ENCODE assay signal across 9 mouse cellular contexts in genomic region chr2:60810617-60811016, GRCm38 (mm10).
DNase-seq lines count a peak whose midpoint lies in the region; ATAC-seq and TF ChIP-seq lines count a peak whose summit lies in the region.
"Had no signal": no experiment of that assay in that cellular context is flagged by ENCODE, and none has a peak within 500 bp of the region (broad histone marks: within the 10 kb centered on the region; RNA-seq: fewer than 3 reads in every experiment).

No protein-coding gene starts in this region.

- no peak for ATAC-seq in midbrain, postnatal 0 days (ENCODE audit: low FRiP score)
- ATAC-seq in midbrain, embryonic 11.5 days (ENCODE audit: low FRiP score) = no peak
- ATAC-seq in common myeloid progenitor, adult 5-6 weeks (replicated peaks; ENCODE audit: low read depth, poor library complexity, severe bottlenecking) = peak; percentile 97
- 0 out of 2 replicates have a peak, but pooled peaks have one; percentile 44 for ATAC-seq in liver, embryonic 12.5 days
- no peak for ATAC-seq in midbrain, embryonic 15.5 days (replicated peaks)

- H3K9me3 ChIP-seq in midbrain, postnatal 0 days (ENCODE audit: low read length) = no peaks in the 10 kb centered on the region
- H3K9me3 ChIP-seq in midbrain, embryonic 11.5 days (ENCODE audit: control insufficient read depth, low read length) = no peaks in the 10 kb centered on the region
- no peaks in the 10 kb centered on the region for H3K9me3 ChIP-seq in liver, embryonic 12.5 days (replicated peaks)
- H3K9me3 ChIP-seq in midbrain, embryonic 15.5 days = no peaks in the 10 kb centered on the region
- H3K9me3 ChIP-seq: neural tube, embryonic 12.5 days had no signal

- H3K4me2 ChIP-seq in midbrain, postnatal 0 days (ENCODE audit: low read depth, low read length, poor library complexity, severe bottlenecking) = no peak overlapping the region
- no peak overlapping the region for H3K4me2 ChIP-seq in midbrain, embryonic 11.5 days
- no peak overlapping the region for H3K4me2 ChIP-seq in liver, embryonic 12.5 days
- H3K4me2 ChIP-seq in midbrain, embryonic 15.5 days = no peak overlapping the region
- H3K4me2 ChIP-seq: neural tube, embryonic 12.5 days had no signal

- no peaks in the 10 kb centered on the region for H3K36me3 ChIP-seq in midbrain, postnatal 0 days (ENCODE audit: insufficient read depth, low read length)
- H3K36me3 ChIP-seq in midbrain, embryonic 11.5 days (ENCODE audit: control insufficient read depth, insufficient read depth, low read length) = no peaks in the 10 kb centered on the region
- H3K36me3 ChIP-seq in liver, embryonic 12.5 days = 0 out of 2 replicates have a peak, but pooled peaks cover 4% of the 10 kb centered on the region
- H3K36me3 ChIP-seq in midbrain, embryonic 15.5 days (replicated peaks) = no peaks in the 10 kb centered on the region
- H3K36me3 ChIP-seq: neural tube, embryonic 12.5 days had no signal

- no peaks in the 10 kb centered on the region for H3K27me3 ChIP-seq in midbrain, postnatal 0 days (ENCODE audit: insufficient read depth, low read length)
- H3K27me3 ChIP-seq in midbrain, embryonic 11.5 days (ENCODE audit: control insufficient read depth, insufficient read depth, low read length) = no peaks in the 10 kb centered on the region; the same call in 1 of the 2 replicates
- no peaks in the 10 kb centered on the region for H3K27me3 ChIP-seq in liver, embryonic 12.5 days (replicated peaks)
- H3K27me3 ChIP-seq in midbrain, embryonic 15.5 days (replicated peaks) = peaks cover 7% of the 10 kb centered on the region; the same call in 1 of the 2 replicates
- H3K27me3 ChIP-seq: neural tube, embryonic 12.5 days had no signal

- no peak overlapping the region for H3K27ac ChIP-seq in midbrain, postnatal 0 days (ENCODE audit: low read depth, low read length)
- no peak overlapping the region for H3K27ac ChIP-seq in midbrain, embryonic 11.5 days (ENCODE audit: low read depth, low read length)
- H3K27ac ChIP-seq in liver, embryonic 12.5 days = peak overlapping the region; percentile 47; the same call in 1 of the 2 replicates
- H3K27ac ChIP-seq in midbrain, embryonic 15.5 days = no peak overlapping the region
- H3K27ac ChIP-seq: neural tube, embryonic 12.5 days had no signal

- DNase-seq in midbrain, postnatal 0 days (ENCODE audit: low spot score) = no peak
- DNase-seq in midbrain, embryonic 11.5 days (ENCODE audit: low spot score, missing footprints) = no peak
- DNase-seq in heart, postnatal 4 days = peak; percentile 69
- DNase-seq in spleen, postnatal 36 days (ENCODE audit: low spot score in 2 of 2) = peak; percentile 63 to 65
- no peak for DNase-seq in left cerebral cortex, postnatal 36 days (ENCODE audit: low spot score in 2 of 2)

- no peak overlapping the region for H3K9ac ChIP-seq in midbrain, postnatal 0 days (replicated peaks; ENCODE audit: low read length, poor library complexity, severe bottlenecking)
- no peak overlapping the region for H3K9ac ChIP-seq in midbrain, embryonic 11.5 days (ENCODE audit: low read length)
- no peak overlapping the region for H3K9ac ChIP-seq in liver, embryonic 12.5 days
- H3K9ac ChIP-seq in midbrain, embryonic 15.5 days = no peak overlapping the region
- H3K9ac ChIP-seq: neural tube, embryonic 12.5 days had no signal

- 0 out of 2 replicates have a peak, but pooled peaks have one; percentile 4 for TF ChIP-seq CTCF in midbrain, postnatal 0 days (IDR thresholded peaks at IDR 0.05)

- H3K4me3 ChIP-seq in midbrain, postnatal 0 days (ENCODE audit: low read depth, low read length) = no peak overlapping the region
- no peak overlapping the region for H3K4me3 ChIP-seq in midbrain, embryonic 11.5 days (ENCODE audit: low read depth, low read length)
- H3K4me3 ChIP-seq in liver, embryonic 12.5 days = no peak overlapping the region
- H3K4me3 ChIP-seq in midbrain, embryonic 15.5 days = no peak overlapping the region
- H3K4me3 ChIP-seq: neural tube, embryonic 12.5 days had no signal

- no peaks in the 10 kb centered on the region for H3K4me1 ChIP-seq in midbrain, postnatal 0 days (ENCODE audit: insufficient read depth, low read length)
- no peaks in the 10 kb centered on the region for H3K4me1 ChIP-seq in midbrain, embryonic 11.5 days (ENCODE audit: control insufficient read depth, insufficient read depth, low read length)
- peaks cover 36% of the 10 kb centered on the region for H3K4me1 ChIP-seq in liver, embryonic 12.5 days
- no peaks in the 10 kb centered on the region for H3K4me1 ChIP-seq in midbrain, embryonic 15.5 days

- intact Hi-C loops in left cerebral cortex, postnatal 36 days (cut with DNase I) = no loop called here

Comparison
In these comparisons a context has a peak if more than half of its experiments do, and no peak if none do; other contexts are left out.
1. ATAC-seq: peak in common myeloid progenitor, adult 5-6 weeks (single experiment) and liver, embryonic 12.5 days (single experiment); none in midbrain, postnatal 0 days (single experiment), midbrain, embryonic 11.5 days (single experiment) and midbrain, embryonic 15.5 days (single experiment).
2. DNase-seq: peak in heart, postnatal 4 days (single experiment) and spleen, postnatal 36 days (2 of 2); none in midbrain, postnatal 0 days (single experiment), midbrain, embryonic 11.5 days (single experiment) and left cerebral cortex, postnatal 36 days (0 of 2).